Mouse (Mus musculus) heart, adult 2 months (tissue): ENCODE measurements around the gene Vwce. TPM values are rescaled to one million over a fixed set of nuclear protein-coding genes. Genes with fewer than 3 reads are reported as not detected.

ENCODE experiments used
- DNase-seq, 2 experiments: peaks; one replicate each; pipeline ENCODE4 v3.0.0; 2021
- H3K27ac ChIP-seq: fragments of 200-600 bp; 2 replicates; pipeline ENCODE4 v1.8.1; 2022
- H3K27me3 ChIP-seq: fragments of 200-500 bp; 2 replicates; pipeline ENCODE4 v1.6.1; 2012; ENCODE audit warnings: mild to moderate bottlenecking, low read length, inconsistent platforms, mixed read lengths; ENCODE audit not compliant: control insufficient read depth, insufficient read depth
- H3K36me3 ChIP-seq: fragments of 200-500 bp; 2 replicates; pipeline ENCODE4 v1.6.1; 2012; ENCODE audit warnings: low read length, inconsistent platforms; ENCODE audit not compliant: control insufficient read depth, insufficient read depth
- H3K4me1 ChIP-seq: fragments of 200-500 bp; 2 replicates; pipeline ENCODE4 v1.6.1; 2011; ENCODE audit warnings: low read length; ENCODE audit not compliant: control insufficient read depth, insufficient read depth
- H3K4me3 ChIP-seq: fragments of 200-600 bp; 2 replicates; pipeline ENCODE4 v1.8.1; 2022
- H3K79me2 ChIP-seq: fragments of 200-500 bp; replicated peaks from 2 replicates; pipeline ENCODE4 v1.6.1; 2012; ENCODE audit warnings: mild to moderate bottlenecking, inconsistent platforms, low read length, moderate library complexity, mixed read lengths; ENCODE audit not compliant: control insufficient read depth, insufficient read depth
- H3K9ac ChIP-seq: fragments of 200-500 bp; 2 replicates; pipeline ENCODE4 v1.6.1; 2012; ENCODE audit warnings: low read depth, mild to moderate bottlenecking, control low read depth, inconsistent platforms, low read length, mixed read lengths
- CTCF ChIP-seq: fragments of 200-600 bp; IDR thresholded peaks from 2 replicates; pipeline ENCODE4 v1.8.1; 2022; ENCODE audit warnings: antibody characterized with exemption, mild to moderate bottlenecking, moderate library complexity
- EP300 ChIP-seq: fragments of 200-500 bp; IDR thresholded peaks from 2 replicates; pipeline ENCODE4 v1.6.1; 2011; ENCODE audit warnings: low read depth, low read length, control low read depth; ENCODE audit not compliant: insufficient read depth
- POLR2A ChIP-seq: fragments of 200-500 bp; IDR thresholded peaks from 2 replicates; pipeline ENCODE4 v1.6.1; 2011; ENCODE audit warnings: mild to moderate bottlenecking, low read depth, low read length, control low read depth; ENCODE audit not compliant: insufficient read depth
- WGBS: fragments of 180-500 bp; shearing (Covaris S2); methylation state at CpG from one replicate; pipeline ENCODE4 v1.1.7; 2018; 5-methylcytosine and 5-hydroxymethylcytosine counted together
- intact Hi-C: fragments of 180-260 bp; cut with DNase I; formaldehyde crosslinking; loops from one replicate; pipeline ENCODE4 v1.15.1; 2025
- polyA plus RNA-seq: library from polyadenylated mRNA; depleted of rRNA; stranded (reverse); fragments of >200 nt; gene quantifications from 2 replicates; pipeline ENCODE4 v1.2.3, GENCODE M21; 2012
- total RNA-seq, 2 experiments: library from RNA; stranded (reverse); gene quantifications; 2 replicates each; pipeline ENCODE4 v1.2.3; 2021

Vwce gene
- total and polyA plus RNA-seq, 3 experiments = not detected

- Histone ChIP-seq H3K4me3 (no peak overlapping the region; the same call in 1 of the 2 replicates), H3K79me2 (peaks cover 7% of the 10 kb centered on the region), H3K27ac (peak overlapping the region; percentile 93), H3K27me3 (no peaks in the 10 kb centered on the region), H3K36me3 (peaks cover 6% of the 10 kb centered on the region; the same call in 1 of the 2 replicates), H3K4me1 (peaks cover 16% of the 10 kb centered on the region), H3K9ac (no peak overlapping the region)
- WGBS = 34% methylated on average over 3 of the region's 3 CpGs
- TF ChIP-seq CTCF (no peak), POLR2A (no peak), EP300 (no peak)
- intact Hi-C loops = no loop called here
- DNase-seq = peak in 1 of 2 experiments; percentile 56
These were observed 56.3 kb downstream of the Vwce start for GRCm38 (mm10) chr19:10690336-10690735.

GRCm38 (mm10) chr19:10691121-10691520 is 57.1 kb downstream of the Vwce start:
- Histone ChIP-seq H3K79me2 (peaks cover 7% of the 10 kb centered on the region), H3K4me1 (peaks cover 16% of the 10 kb centered on the region), H3K36me3 (peaks cover 6% of the 10 kb centered on the region; the same call in 1 of the 2 replicates), H3K27me3 (no peaks in the 10 kb centered on the region), H3K9ac (no peak overlapping the region), H3K4me3 (no peak overlapping the region), H3K27ac (peak overlapping the region; percentile 64)
- WGBS = 90% methylated on average over 4 of the region's 4 CpGs
- DNase-seq = no peak
- TF ChIP-seq CTCF = no peak
- no peak for TF ChIP-seq POLR2A
- no peak for TF ChIP-seq EP300
- intact Hi-C loops = no loop called here

DNA sequence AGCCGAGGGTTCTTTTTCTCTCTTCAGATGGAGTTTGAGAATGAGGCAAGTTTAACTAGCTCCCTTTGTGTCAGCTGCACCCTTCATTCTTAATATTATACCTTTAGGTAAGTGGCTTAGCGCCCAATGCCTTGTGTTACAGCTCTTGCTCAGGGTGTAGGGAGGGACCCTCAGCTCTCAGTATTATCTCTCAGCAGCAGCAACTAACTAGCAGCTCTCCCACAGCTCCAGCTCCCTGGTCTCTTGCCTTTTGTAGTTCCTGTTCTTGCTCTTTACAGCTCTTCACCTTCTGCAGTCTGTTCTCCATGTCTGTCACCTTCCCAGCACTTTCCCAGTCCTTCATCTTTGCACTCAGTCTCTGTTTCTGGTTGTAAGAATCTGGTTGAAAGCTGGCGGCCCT is 57.6 kb downstream of the Vwce start:
- peaks cover 7% of the 10 kb centered on the region for H3K79me2 ChIP-seq
- WGBS = 84% methylated on average over 3 of the region's 3 CpGs
- peaks cover 16% of the 10 kb centered on the region for H3K4me1 ChIP-seq
- no peak overlapping the region; the same call in 1 of the 2 replicates for H3K27ac ChIP-seq
- H3K36me3 ChIP-seq = peaks cover 6% of the 10 kb centered on the region; the same call in 1 of the 2 replicates
- no peak overlapping the region for H3K9ac ChIP-seq
- intact Hi-C loops = no loop called here
- TF ChIP-seq POLR2A = no peak
- TF ChIP-seq CTCF = no peak
- DNase-seq = no peak
- H3K27me3 ChIP-seq = no peaks in the 10 kb centered on the region
- no peak overlapping the region for H3K4me3 ChIP-seq

DNA sequence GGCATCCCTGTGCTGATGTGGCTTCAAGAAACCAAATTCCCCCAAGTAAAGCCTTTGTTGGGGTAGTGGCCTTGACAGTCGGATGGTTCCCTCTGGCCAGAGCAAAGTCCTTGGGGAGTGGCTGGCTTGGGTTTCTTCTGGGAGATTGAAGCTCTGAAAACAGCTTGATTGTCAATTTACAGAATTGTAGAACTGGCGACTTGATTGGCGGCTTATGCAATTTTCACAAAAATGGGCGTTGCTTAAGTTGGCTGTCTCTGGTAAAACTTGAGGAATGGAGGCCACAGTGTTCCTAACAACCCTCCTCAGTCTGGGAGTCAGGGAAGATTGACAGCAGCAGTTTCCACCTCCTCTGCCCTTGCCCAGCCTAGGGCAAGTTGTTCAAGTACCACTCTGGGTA is 58.3 kb downstream of the Vwce start:
- H3K9ac ChIP-seq = no peak overlapping the region
- peaks cover 6% of the 10 kb centered on the region; the same call in 1 of the 2 replicates for H3K36me3 ChIP-seq
- H3K4me1 ChIP-seq = peaks cover 16% of the 10 kb centered on the region
- no peaks in the 10 kb centered on the region for H3K27me3 ChIP-seq
- 87% methylated on average over 4 of the region's 4 CpGs for WGBS
- H3K27ac ChIP-seq = no peak overlapping the region
- TF ChIP-seq POLR2A (no peak), EP300 (no peak), CTCF (no peak)
- no peak overlapping the region for H3K4me3 ChIP-seq
- intact Hi-C loops = no loop called here
- DNase-seq = no peak
- H3K79me2 ChIP-seq = peaks cover 7% of the 10 kb centered on the region

DNA sequence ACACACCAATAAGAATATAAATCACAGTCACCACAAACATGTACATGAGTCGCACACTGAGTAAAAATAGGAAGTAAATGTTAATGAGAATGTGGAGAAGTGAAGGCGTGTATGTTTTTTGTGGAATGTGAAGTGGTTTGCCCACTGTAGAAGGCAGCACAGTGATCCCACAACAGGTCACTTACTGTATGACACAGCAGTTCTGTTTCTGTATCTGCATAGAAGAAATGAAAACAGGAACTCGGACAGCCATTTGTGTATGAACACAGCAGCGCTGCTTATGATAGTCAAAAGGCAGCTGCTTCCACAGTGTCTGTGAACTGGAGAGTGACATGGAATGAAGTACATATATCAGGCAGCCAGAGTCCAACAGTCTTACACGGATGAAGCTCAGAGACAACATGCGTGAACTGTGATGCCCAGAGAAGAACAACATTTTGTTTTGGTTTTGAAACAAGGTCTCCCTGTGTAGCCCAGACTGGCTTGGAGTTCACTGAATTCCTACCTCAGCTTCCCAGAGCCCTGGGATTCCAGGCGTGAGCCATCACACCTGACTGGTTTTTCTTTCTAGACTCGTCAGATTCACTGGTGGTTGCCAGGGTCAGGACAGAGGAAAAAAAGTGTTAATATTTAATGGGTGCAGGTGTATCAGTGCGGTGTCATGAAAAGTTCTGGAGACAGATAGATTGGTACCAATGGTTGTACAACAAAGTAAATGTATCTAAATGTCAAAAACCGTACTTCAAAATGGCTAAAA is 60.1 kb downstream of the Vwce start:
- H3K27ac ChIP-seq = no peak overlapping the region
- no peaks in the 10 kb centered on the region for H3K27me3 ChIP-seq
- WGBS = 84% methylated on average over 10 of the region's 10 CpGs
- H3K4me1 ChIP-seq = peaks cover 24% of the 10 kb centered on the region
- TF ChIP-seq EP300 (no peak), POLR2A (no peak)
- no peak overlapping the region for H3K4me3 ChIP-seq
- H3K36me3 ChIP-seq = peaks cover 3% of the 10 kb centered on the region; the same call in 1 of the 2 replicates
- peaks cover 7% of the 10 kb centered on the region for H3K79me2 ChIP-seq
- no peak overlapping the region for H3K9ac ChIP-seq
- DNase-seq = no peak
- intact Hi-C loops = no loop called here

- Histone ChIP-seq H3K27ac (no peak overlapping the region), H3K27me3 (no peaks in the 10 kb centered on the region), H3K4me3 (no peak overlapping the region), H3K36me3 (peaks cover 2% of the 10 kb centered on the region; the same call in 1 of the 2 replicates), H3K9ac (no peak overlapping the region), H3K4me1 (peaks cover 24% of the 10 kb centered on the region), H3K79me2 (peaks cover 7% of the 10 kb centered on the region)
- DNase-seq = no peak
- TF ChIP-seq EP300 (no peak), CTCF (no peak), POLR2A (no peak)
- intact Hi-C loops = no loop called here
- 55% methylated on average over 7 of the region's 7 CpGs for WGBS
These were observed 61.8 kb downstream of the Vwce start for GRCm38 (mm10) chr19:10695801-10696200.
